Mouse (Mus musculus) hindbrain, postnatal 0 days (tissue): ENCODE measurements around the gene Tmem184b. TPM values are rescaled to one million over a fixed set of nuclear protein-coding genes. Genes with fewer than 3 reads are reported as not detected.
A peak's percentile ranks its signal among the peaks of the same experiment; 100 is the strongest.

Experiments
- ATAC-seq: fragments of 200-750 bp; cut with Nextera tagmentation; 2 replicates; pipeline ENCODE4 v1.8.0; 2017; ENCODE audit warnings: mild to moderate bottlenecking, moderate TSS enrichment, moderate library complexity
- DNase-seq: peaks from one replicate; pipeline ENCODE4 v3.0.0-alpha.2; 2015; ENCODE audit warnings: low spot score
- H3K27ac ChIP-seq: fragments of 300-500 bp; sonication (generic); 2 replicates; pipeline ENCODE4 v1.5.1; 2014; ENCODE audit warnings: mild to moderate bottlenecking
- H3K27me3 ChIP-seq: fragments of 300-500 bp; sonication (generic); 2 replicates; pipeline ENCODE4 v1.6.1; 2014; ENCODE audit warnings: low read length, mixed read lengths; ENCODE audit not compliant: insufficient read depth
- H3K36me3 ChIP-seq: fragments of 300-500 bp; sonication (generic); 2 replicates; pipeline ENCODE4 v1.6.1; 2014; ENCODE audit warnings: low read length, mixed read lengths; ENCODE audit not compliant: insufficient read depth
- H3K4me1 ChIP-seq: fragments of 300-500 bp; sonication (generic); 2 replicates; pipeline ENCODE4 v1.6.1; 2014; ENCODE audit warnings: antibody characterized with exemption, low read length, mixed read lengths; ENCODE audit not compliant: insufficient read depth
- H3K4me2 ChIP-seq: fragments of 300-500 bp; sonication (generic); 2 replicates; pipeline ENCODE4 v1.6.1; 2014; ENCODE audit warnings: low read depth, mild to moderate bottlenecking, low read length, moderate library complexity, mixed read lengths
- H3K4me3 ChIP-seq: fragments of 300-500 bp; sonication (generic); 2 replicates; pipeline ENCODE4 v1.5.1; 2014; ENCODE audit warnings: low read length
- H3K9ac ChIP-seq: fragments of 300-500 bp; sonication (generic); replicated peaks from 2 replicates; pipeline ENCODE4 v1.6.1; 2014; ENCODE audit warnings: mild to moderate bottlenecking, low read length, moderate library complexity, mixed read lengths
- H3K9me3 ChIP-seq: fragments of 300-500 bp; sonication (generic); 2 replicates; pipeline ENCODE4 v1.6.1; 2016; ENCODE audit warnings: low read length, mixed read lengths
- CTCF ChIP-seq: IDR thresholded peaks from 2 replicates; pipeline ENCODE4 v1.5.1; 2016; ENCODE audit warnings: antibody characterized with exemption, control low read depth, low read depth
- WGBS: fragments of 180-500 bp; shearing (Covaris S2); extraction: QIAGEN DNeasy Blood & Tissue Kit; methylation state at CpG from one replicate; pipeline ENCODE4 v1.1.7; 2014; 5-methylcytosine and 5-hydroxymethylcytosine counted together
- polyA plus RNA-seq: library from polyadenylated mRNA; unstranded; fragments of >200 nt; fragmentation: Nextera tagmentation; extraction: Ambion mirVana; gene quantifications from 2 replicates; pipeline ENCODE4 v1.2.1, GENCODE M21; 2015
- total RNA-seq: library from RNA; depleted of rRNA; stranded (reverse); fragments of >200 nt; gene quantifications from 2 replicates; pipeline ENCODE4 v1.2.3, GENCODE M21; 2014

The Tmem184b gene
- total and polyA plus RNA-seq, 2 experiments from 2014 or later: 31.6 to 72.4 TPM

- Histone ChIP-seq H3K9me3 (no peaks in the 10 kb centered on the region), H3K4me3 (no peak overlapping the region), H3K27ac (no peak overlapping the region), H3K27me3 (no peaks in the 10 kb centered on the region), H3K36me3 (peaks cover 60% of the 10 kb centered on the region), H3K4me1 (no peaks in the 10 kb centered on the region), H3K9ac (no peak overlapping the region; the same call in 1 of the 2 replicates), H3K4me2 (no peak overlapping the region)
- ATAC-seq: no peak
- 70% methylated on average over 15 of the region's 15 CpGs for WGBS
- no peak for TF ChIP-seq CTCF
- no peak for DNase-seq
These were observed 33.7 kb downstream of the Tmem184b start for GRCm38 (mm10) chr15:79369452-79370280.

- WGBS: 82% methylated on average over 8 of the region's 8 CpGs
- H3K4me3 ChIP-seq: no peak overlapping the region
- DNase-seq: no peak
- H3K4me2 ChIP-seq: no peak overlapping the region
- no peaks in the 10 kb centered on the region for H3K27me3 ChIP-seq
- TF ChIP-seq CTCF: no peak
- H3K9me3 ChIP-seq: no peaks in the 10 kb centered on the region
- no peak overlapping the region for H3K9ac ChIP-seq
- 0 out of 2 replicates have a peak, but pooled peaks have one; percentile 9 for ATAC-seq
- H3K4me1 ChIP-seq: no peaks in the 10 kb centered on the region
- H3K36me3 ChIP-seq: peaks cover 63% of the 10 kb centered on the region
- H3K27ac ChIP-seq: peak overlapping the region; percentile 18; the same call in 1 of the 2 replicates
These were observed 34.4 kb downstream of the Tmem184b start for GRCm38 (mm10) chr15:79368861-79369440.

- Histone ChIP-seq H3K4me1 (no peaks in the 10 kb centered on the region), H3K9ac (no peak overlapping the region), H3K27me3 (no peaks in the 10 kb centered on the region), H3K27ac (peak overlapping the region; percentile 18; the same call in 1 of the 2 replicates), H3K4me2 (no peak overlapping the region), H3K9me3 (no peaks in the 10 kb centered on the region), H3K36me3 (peaks cover 62% of the 10 kb centered on the region), H3K4me3 (no peak overlapping the region)
- 61% methylated on average over 14 of the region's 14 CpGs for WGBS
- TF ChIP-seq CTCF: no peak
- DNase-seq (no peak), ATAC-seq (peak; percentile 38)
These were observed 35.0 kb downstream of the Tmem184b start for GRCm38 (mm10) chr15:79368313-79368811.

- no peak overlapping the region for H3K9ac ChIP-seq
- H3K27me3 ChIP-seq: no peaks in the 10 kb centered on the region
- no peak for DNase-seq
- H3K36me3 ChIP-seq: peaks cover 67% of the 10 kb centered on the region
- H3K4me2 ChIP-seq: no peak overlapping the region
- no peaks in the 10 kb centered on the region for H3K9me3 ChIP-seq
- no peak overlapping the region for H3K27ac ChIP-seq
- 92% methylated on average over 5 of the region's 5 CpGs for WGBS
- no peak overlapping the region for H3K4me3 ChIP-seq
- TF ChIP-seq CTCF: no peak
- H3K4me1 ChIP-seq: no peaks in the 10 kb centered on the region
- ATAC-seq: no peak
These were observed 37.0 kb downstream of the Tmem184b start for GRCm38 (mm10) chr15:79366402-79366801.

- H3K4me3 ChIP-seq: no peak overlapping the region
- H3K36me3 ChIP-seq: peaks cover 65% of the 10 kb centered on the region
- no peak overlapping the region for H3K9ac ChIP-seq
- H3K4me2 ChIP-seq: no peak overlapping the region
- DNase-seq (no peak), ATAC-seq (no peak)
- H3K4me1 ChIP-seq: peaks cover 1% of the 10 kb centered on the region; the same call in 1 of the 2 replicates
- WGBS: 97% methylated on average over 12 of the region's 12 CpGs
- no peak for TF ChIP-seq CTCF
- no peaks in the 10 kb centered on the region for H3K9me3 ChIP-seq
- H3K27ac ChIP-seq: no peak overlapping the region
- no peaks in the 10 kb centered on the region for H3K27me3 ChIP-seq
These were observed 38.3 kb downstream of the Tmem184b start for GRCm38 (mm10) chr15:79365068-79365467.

GRCm38 (mm10) chr15:79364120-79364519 lies 39.2 kb downstream of the Tmem184b start:
- H3K4me2 ChIP-seq: no peak overlapping the region
- H3K27me3 ChIP-seq: no peaks in the 10 kb centered on the region
- no peak overlapping the region for H3K9ac ChIP-seq
- H3K9me3 ChIP-seq: no peaks in the 10 kb centered on the region
- no peak overlapping the region for H3K27ac ChIP-seq
- DNase-seq (no peak), ATAC-seq (no peak)
- H3K36me3 ChIP-seq: peaks cover 62% of the 10 kb centered on the region
- H3K4me3 ChIP-seq: no peak overlapping the region
- no peak for TF ChIP-seq CTCF
- peaks cover 4% of the 10 kb centered on the region; the same call in 1 of the 2 replicates for H3K4me1 ChIP-seq
- WGBS: 79% methylated on average over 6 of the region's 6 CpGs
